Mouse (Mus musculus) MEL (cell line): ENCODE measurements around the gene Serpina3c.

Source experiments
- CTCF ChIP-seq, 3 experiments: IDR thresholded peaks in 2 of 3; conservative IDR thresholded peaks in 1 of 3; 2 replicates each; pipeline ENCODE4 v1.5.1; 2011 to 2012; ENCODE audit warnings: low read length in 3 of 3, low read depth in 2 of 3, mild to moderate bottlenecking in 2 of 3, improper control_type of control experiment in 1 of 3, inconsistent platforms in 1 of 3, mixed read lengths in 1 of 3, moderate library complexity in 1 of 3; ENCODE audit not compliant: control insufficient read depth in 1 of 3, insufficient read depth in 1 of 3, poor library complexity in 1 of 3, severe bottlenecking in 1 of 3
- EP300 ChIP-seq, 2 experiments: IDR thresholded peaks; 2 replicates each; pipeline ENCODE4 v1.6.1; 2011; ENCODE audit warnings: improper control_type of control experiment in 2 of 2, low read length in 2 of 2, low read depth in 1 of 2, mild to moderate bottlenecking in 1 of 2
- MYC ChIP-seq: IDR thresholded peaks from 2 replicates; pipeline ENCODE4 v1.6.1; 2011; ENCODE audit warnings: low read depth, mild to moderate bottlenecking, low read length, improper control_type of control experiment, moderate library complexity

- no peak for TF ChIP-seq MYC
- no peak for TF ChIP-seq EP300 (IDR thresholded peaks at IDR 0.05; ENCODE audit: low read depth in 1 of 2, low read length in 2 of 2)
- no peak for TF ChIP-seq CTCF (IDR thresholded peaks at IDR 0.05 in 2 of 3, conservative IDR thresholded peaks at IDR 0.05 in 1 of 3; ENCODE audit: control insufficient read depth in 1 of 3, insufficient read depth in 1 of 3, low read depth in 2 of 3, low read length in 3 of 3, poor library complexity in 1 of 3, severe bottlenecking in 1 of 3)
Observed at GRCm38 (mm10) chr12:104100768-104101167, 52.9 kb downstream of the Serpina3c start, which contains the start of gene Serpina5.
